16 mouse cellular contexts compared by ENCODE assay signal in genomic region chr19:24603431-24603830, GRCm38 (mm10).
"Had no signal": no experiment of that assay in that cellular context is flagged by ENCODE, and none has a peak within 500 bp of the region (broad histone marks: within the 10 kb centered on the region; RNA-seq: fewer than 3 reads in every experiment).

No protein-coding gene starts in this region.

- H3K4me1 ChIP-seq: midbrain, embryonic 13.5 days; midbrain, embryonic 15.5 days; neural tube, embryonic 12.5 days; stomach, embryonic 15.5 days had no signal

- DNase-seq: lung, adult 2 months; lung, postnatal 36 days; right cerebral cortex, postnatal 14 days; thymus, adult 2 months; thymus, postnatal 25 days; thymus, postnatal 4 days had no signal

- H3K27me3 ChIP-seq: lung, embryonic 15.5 days; midbrain, embryonic 13.5 days; midbrain, embryonic 15.5 days; neural tube, embryonic 12.5 days; stomach, embryonic 15.5 days had no signal

- H3K4me3 ChIP-seq: liver, embryonic 12.5 days; lung, embryonic 15.5 days; midbrain, embryonic 13.5 days; midbrain, embryonic 15.5 days; neural tube, embryonic 12.5 days; stomach, embryonic 15.5 days had no signal

- H3K27ac ChIP-seq: liver, embryonic 12.5 days; lung, embryonic 15.5 days; macrophage; midbrain, embryonic 13.5 days; midbrain, embryonic 15.5 days; neural tube, embryonic 12.5 days; stomach, embryonic 15.5 days; stomach, postnatal 0 days had no signal

- ATAC-seq: liver, embryonic 12.5 days; lung, postnatal 0 days; midbrain, embryonic 13.5 days; midbrain, embryonic 15.5 days had no signal

- H3K9ac ChIP-seq: liver, embryonic 12.5 days; lung, embryonic 15.5 days; midbrain, embryonic 13.5 days; midbrain, embryonic 15.5 days; neural tube, embryonic 12.5 days; stomach, embryonic 15.5 days had no signal

- H3K36me3 ChIP-seq: liver, embryonic 12.5 days; lung, embryonic 15.5 days; midbrain, embryonic 13.5 days; midbrain, embryonic 15.5 days; neural tube, embryonic 12.5 days; stomach, embryonic 15.5 days had no signal

- H3K9me3 ChIP-seq: liver, embryonic 12.5 days; lung, embryonic 15.5 days; midbrain, embryonic 15.5 days; neural tube, embryonic 12.5 days; stomach, embryonic 15.5 days had no signal

- H3K4me2 ChIP-seq: liver, embryonic 12.5 days; lung, embryonic 15.5 days; midbrain, embryonic 11.5 days; midbrain, embryonic 13.5 days; midbrain, embryonic 15.5 days; neural tube, embryonic 12.5 days; stomach, embryonic 15.5 days had no signal
